Mouse (Mus musculus) lung, postnatal 0 days (tissue): Measurements from ENCODE around the gene Zc3h15. TPM values are rescaled to one million over a fixed set of nuclear protein-coding genes. Genes with fewer than 3 reads are reported as not detected.
"Not testable (repeated sequence)": the region's sequence is repeated elsewhere in the genome, so short reads cannot be mapped to it uniquely, and the experiment has no call there.

Source experiments
- ATAC-seq: fragments of 200-750 bp; cut with Nextera tagmentation; 2 replicates; pipeline ENCODE4 v1.8.0; 2017; ENCODE audit warnings: moderate library complexity
- DNase-seq: peaks from one replicate; pipeline ENCODE4 v3.0.0-alpha.2; 2016; ENCODE audit warnings: low spot score
- H3K27ac ChIP-seq: fragments of 300-500 bp; sonication (generic); 2 replicates; pipeline ENCODE4 v1.5.1; 2014; ENCODE audit warnings: antibody characterized with exemption, mild to moderate bottlenecking, low read length, mixed read lengths
- H3K27me3 ChIP-seq: fragments of 300-500 bp; sonication (generic); replicated peaks from 2 replicates; pipeline ENCODE4 v1.6.1; 2014; ENCODE audit warnings: low read length, mixed read lengths; ENCODE audit not compliant: insufficient read depth
- H3K36me3 ChIP-seq: fragments of 300-500 bp; sonication (generic); 2 replicates; pipeline ENCODE4 v1.6.1; 2014; ENCODE audit warnings: low read length, mixed read lengths; ENCODE audit not compliant: insufficient read depth
- H3K4me1 ChIP-seq: fragments of 300-500 bp; sonication (generic); 2 replicates; pipeline ENCODE4 v1.6.1; 2014; ENCODE audit warnings: antibody characterized with exemption, low read depth, low read length, mixed read lengths; ENCODE audit not compliant: insufficient read depth
- H3K4me2 ChIP-seq: fragments of 300-500 bp; sonication (generic); replicated peaks from 2 replicates; pipeline ENCODE4 v1.6.1; 2014; ENCODE audit warnings: low read depth, mild to moderate bottlenecking, low read length, moderate library complexity, mixed read lengths
- H3K4me3 ChIP-seq: fragments of 300-500 bp; sonication (generic); 2 replicates; pipeline ENCODE4 v1.5.1; 2014; ENCODE audit warnings: low read depth, low read length
- H3K9ac ChIP-seq: fragments of 300-500 bp; sonication (generic); replicated peaks from 2 replicates; pipeline ENCODE4 v1.6.1; 2014; ENCODE audit warnings: low read depth, mild to moderate bottlenecking
- H3K9me3 ChIP-seq: fragments of 300-500 bp; sonication (generic); 2 replicates; pipeline ENCODE4 v1.6.1; 2016; ENCODE audit warnings: low read length, mixed read lengths
- CTCF ChIP-seq: IDR thresholded peaks from 2 replicates; pipeline ENCODE4 v1.5.1; 2016; ENCODE audit warnings: antibody characterized with exemption, mild to moderate bottlenecking
- EP300 ChIP-seq: IDR thresholded peaks from 2 replicates; pipeline ENCODE4 v1.6.1; 2016; ENCODE audit warnings: antibody characterized with exemption, mild to moderate bottlenecking, control low read depth
- WGBS: fragments of 180-500 bp; shearing (Covaris S2); extraction: QIAGEN DNeasy Blood & Tissue Kit; methylation state at CpG from one replicate; pipeline ENCODE4 v1.1.7; 2014; 5-methylcytosine and 5-hydroxymethylcytosine counted together
- polyA plus RNA-seq: library from polyadenylated mRNA; unstranded; fragments of >200 nt; fragmentation: Nextera tagmentation; extraction: Ambion mirVana; gene quantifications from 2 replicates; pipeline ENCODE4 v1.2.1, GENCODE M21; 2015

The Zc3h15 gene
- polyA plus RNA-seq, 1 experiment from 2014 or later = 79.2 TPM

- H3K9me3 ChIP-seq = no peaks in the 10 kb centered on the region
- no peak overlapping the region for H3K4me3 ChIP-seq
- DNase-seq = peak; percentile 51
- WGBS = 44% methylated on average over 4 of the region's 4 CpGs
- TF ChIP-seq CTCF = no peak
- TF ChIP-seq EP300 = no peak
- no peak overlapping the region for H3K27ac ChIP-seq
- no peak overlapping the region for H3K4me2 ChIP-seq
- no peaks in the 10 kb centered on the region for H3K27me3 ChIP-seq
- H3K4me1 ChIP-seq = peaks cover 6% of the 10 kb centered on the region; the same call in 1 of the 2 replicates
- ATAC-seq = peak; percentile 41
- no peaks in the 10 kb centered on the region for H3K36me3 ChIP-seq
- no peak overlapping the region for H3K9ac ChIP-seq
Observed at GRCm38 (mm10) chr2:83700667-83701066, 56.4 kb downstream of the Zc3h15 start.

- no peak for DNase-seq
- Histone ChIP-seq H3K9ac (no peak overlapping the region), H3K4me3 (no peak overlapping the region), H3K4me2 (no peak overlapping the region), H3K9me3 (no peaks in the 10 kb centered on the region), H3K27me3 (no peaks in the 10 kb centered on the region), H3K27ac (no peak overlapping the region), H3K36me3 (no peaks in the 10 kb centered on the region), H3K4me1 (peaks cover 6% of the 10 kb centered on the region; the same call in 1 of the 2 replicates)
- whole genome bisulfite sequencing = 82% methylated on average over 7 of the region's 7 CpGs
- TF ChIP-seq CTCF (no peak), EP300 (no peak)
- no peak for ATAC-seq
Observed at GRCm38 (mm10) chr2:83702411-83702810, 58.2 kb downstream of the Zc3h15 start.

- 38% methylated on average over 9 of the region's 9 CpGs for WGBS
- TF ChIP-seq CTCF (no peak), EP300 (peak; percentile 22; the same call in 1 of the 2 replicates)
- no peak overlapping the region for H3K4me3 ChIP-seq
- ATAC-seq (peak; percentile 70), DNase-seq (peak; percentile 48)
- H3K27ac ChIP-seq = no peak overlapping the region
- H3K4me2 ChIP-seq = no peak overlapping the region
- no peaks in the 10 kb centered on the region for H3K9me3 ChIP-seq
- no peaks in the 10 kb centered on the region for H3K27me3 ChIP-seq
- no peaks in the 10 kb centered on the region for H3K36me3 ChIP-seq
- peaks cover 6% of the 10 kb centered on the region; the same call in 1 of the 2 replicates for H3K4me1 ChIP-seq
- no peak overlapping the region for H3K9ac ChIP-seq
Observed at GRCm38 (mm10) chr2:83705580-83706158, 61.4 kb downstream of the Zc3h15 start.

- Histone ChIP-seq H3K27ac (no peak overlapping the region), H3K9me3 (no peaks in the 10 kb centered on the region), H3K4me2 (no peak overlapping the region), H3K4me1 (no peaks in the 10 kb centered on the region), H3K27me3 (no peaks in the 10 kb centered on the region), H3K4me3 (no peak overlapping the region), H3K9ac (no peak overlapping the region), H3K36me3 (no peaks in the 10 kb centered on the region)
- ATAC-seq (no peak), DNase-seq (no peak)
- WGBS = 38% methylated on average over 11 of the region's 11 CpGs
- TF ChIP-seq EP300 (no peak), CTCF (no peak)
Observed at GRCm38 (mm10) chr2:83709896-83710524, 65.8 kb downstream of the Zc3h15 start.

GRCm38 (mm10) chr2:83713281-83713680, 69.0 kb downstream of the Zc3h15 start:
- not testable (repeated sequence) for H3K27me3 ChIP-seq, H3K4me3 ChIP-seq, H3K36me3 ChIP-seq, H3K9me3 ChIP-seq, H3K9ac ChIP-seq, ATAC-seq, H3K4me1 ChIP-seq, DNase-seq, H3K4me2 ChIP-seq, H3K27ac ChIP-seq
- 88% methylated on average over 5 of the region's 7 CpGs for WGBS

GRCm38 (mm10) chr2:83713946-83714345, 69.7 kb downstream of the Zc3h15 start:
- Histone ChIP-seq H3K27ac (no peak overlapping the region), H3K27me3 (no peaks in the 10 kb centered on the region), H3K9ac (no peak overlapping the region), H3K36me3 (no peaks in the 10 kb centered on the region), H3K4me1 (no peaks in the 10 kb centered on the region), H3K4me2 (no peak overlapping the region), H3K4me3 (no peak overlapping the region), H3K9me3 (no peaks in the 10 kb centered on the region)
- ATAC-seq = no peak
- WGBS = 84% methylated on average over 5 of the region's 5 CpGs
- no peak for DNase-seq
- TF ChIP-seq EP300 = no peak
- no peak for TF ChIP-seq CTCF

Other genes with a start within 250 kb of the Zc3h15 start
- gene Itgav, start 80.0 kb downstream of the Zc3h15 start, polyA plus RNA-seq = 90.8 and 94.5 TPM in 2 replicates
- gene Fam171b, start 168.2 kb downstream of the Zc3h15 start, polyA plus RNA-seq = 0.26 and 0.29 TPM in 2 replicates